Mouse (Mus musculus) thymus, adult 2 months (tissue): ENCODE measurements around the gene Dnmt3a. TPM values are rescaled to one million over a fixed set of nuclear protein-coding genes. Genes with fewer than 3 reads are reported as not detected.

Experiments
- DNase-seq: peaks from one replicate; pipeline ENCODE4 v3.0.0; 2021
- H3K27ac ChIP-seq: fragments of 200-500 bp; 2 replicates; pipeline ENCODE4 v1.5.1; 2012; ENCODE audit warnings: low read length, control low read depth; ENCODE audit not compliant: control insufficient read depth, insufficient read depth
- H3K27me3 ChIP-seq: fragments of 200-500 bp; 2 replicates; pipeline ENCODE4 v1.6.1; 2012; ENCODE audit warnings: mild to moderate bottlenecking, low read length, moderate library complexity, mixed read lengths; ENCODE audit not compliant: control insufficient read depth, insufficient read depth
- H3K36me3 ChIP-seq: fragments of 200-500 bp; 2 replicates; pipeline ENCODE4 v1.6.1; 2012; ENCODE audit warnings: mild to moderate bottlenecking, low read length, moderate library complexity; ENCODE audit not compliant: control insufficient read depth, insufficient read depth
- H3K4me1 ChIP-seq: fragments of 200-500 bp; replicated peaks from 2 replicates; pipeline ENCODE4 v1.6.1; 2012; ENCODE audit warnings: low read length; ENCODE audit not compliant: control insufficient read depth, insufficient read depth
- H3K4me3 ChIP-seq: fragments of 200-500 bp; 2 replicates; pipeline ENCODE4 v1.5.1; 2012; ENCODE audit warnings: mild to moderate bottlenecking, low read length, control low read depth, moderate library complexity; ENCODE audit not compliant: control insufficient read depth, insufficient read depth
- CTCF ChIP-seq: fragments of 200-500 bp; IDR thresholded peaks from 2 replicates; pipeline ENCODE4 v1.5.1; 2012; ENCODE audit warnings: mild to moderate bottlenecking, control low read depth, low read length, moderate library complexity, borderline replicate concordance; ENCODE audit not compliant: control insufficient read depth, poor library complexity, insufficient read depth; ENCODE audit errors: extremely low read depth
- POLR2A ChIP-seq: fragments of 200-500 bp; IDR thresholded peaks from 2 replicates; pipeline ENCODE4 v1.6.1; 2012; ENCODE audit warnings: mild to moderate bottlenecking, low read length, control low read depth, moderate library complexity; ENCODE audit not compliant: control insufficient read depth, poor library complexity, insufficient read depth; ENCODE audit errors: extremely low read depth
- WGBS: fragments of 180-500 bp; shearing (Covaris S2); methylation state at CpG from one replicate; pipeline ENCODE4 v1.1.7; 2018; 5-methylcytosine and 5-hydroxymethylcytosine counted together
- polyA plus RNA-seq: library from polyadenylated mRNA; depleted of rRNA; stranded (reverse); fragments of >200 nt; gene quantifications from 2 replicates; pipeline ENCODE4 v1.2.3, GENCODE M21; 2012

Gene Dnmt3a
- polyA plus RNA-seq, 1 experiment, result 40.9 TPM

DNA sequence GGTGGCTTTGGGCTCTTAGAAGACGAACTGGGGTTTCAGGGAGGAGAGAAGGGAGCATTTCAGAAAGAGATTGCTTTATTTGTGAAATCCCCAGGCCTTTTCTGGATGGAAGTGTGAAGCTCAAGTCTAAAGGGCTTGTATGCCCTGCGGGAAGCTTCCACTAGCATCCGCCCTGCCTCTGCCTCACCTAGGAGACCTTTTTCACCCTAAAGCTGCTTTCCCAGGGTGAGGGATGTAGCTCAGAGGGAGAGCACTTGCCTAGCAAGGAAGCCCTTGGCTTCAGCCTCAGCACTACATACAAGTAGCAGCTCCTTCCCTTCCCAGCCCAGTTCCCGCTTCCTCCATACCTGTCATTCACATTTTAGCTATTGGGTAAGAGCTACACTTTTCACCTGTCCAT lies 71.6 kb downstream of the Dnmt3a start:
- Histone ChIP-seq H3K4me1 (peaks cover 8% of the 10 kb centered on the region; the same call in 1 of the 2 replicates), H3K27ac (no peak overlapping the region), H3K36me3 (no peaks in the 10 kb centered on the region; the same call in 1 of the 2 replicates), H3K4me3 (no peak overlapping the region), H3K27me3 (no peaks in the 10 kb centered on the region)
- WGBS, result 94% methylated on average over 4 of the region's 4 CpGs
- TF ChIP-seq POLR2A, result no peak
- TF ChIP-seq CTCF, result no peak
- no peak for DNase-seq

- no peak overlapping the region for H3K27ac ChIP-seq
- 99% methylated on average over 3 of the region's 3 CpGs for WGBS
- H3K27me3 ChIP-seq, result no peaks in the 10 kb centered on the region
- H3K4me3 ChIP-seq, result no peak overlapping the region
- H3K4me1 ChIP-seq, result no peaks in the 10 kb centered on the region
- no peaks in the 10 kb centered on the region; the same call in 1 of the 2 replicates for H3K36me3 ChIP-seq
- no peak for DNase-seq
- TF ChIP-seq POLR2A, result no peak
- TF ChIP-seq CTCF, result no peak
Observed at GRCm38 (mm10) chr12:3881474-3881873, 75.7 kb downstream of the Dnmt3a start.

- Histone ChIP-seq H3K27me3 (no peaks in the 10 kb centered on the region), H3K36me3 (no peaks in the 10 kb centered on the region), H3K4me1 (peaks cover 9% of the 10 kb centered on the region), H3K4me3 (no peak overlapping the region), H3K27ac (no peak overlapping the region)
- TF ChIP-seq CTCF (no peak), POLR2A (no peak)
- WGBS, result 93% methylated on average over 9 of the region's 9 CpGs
- DNase-seq, result no peak
Observed at GRCm38 (mm10) chr12:3884892-3885493, 79.2 kb downstream of the Dnmt3a start.

DNA sequence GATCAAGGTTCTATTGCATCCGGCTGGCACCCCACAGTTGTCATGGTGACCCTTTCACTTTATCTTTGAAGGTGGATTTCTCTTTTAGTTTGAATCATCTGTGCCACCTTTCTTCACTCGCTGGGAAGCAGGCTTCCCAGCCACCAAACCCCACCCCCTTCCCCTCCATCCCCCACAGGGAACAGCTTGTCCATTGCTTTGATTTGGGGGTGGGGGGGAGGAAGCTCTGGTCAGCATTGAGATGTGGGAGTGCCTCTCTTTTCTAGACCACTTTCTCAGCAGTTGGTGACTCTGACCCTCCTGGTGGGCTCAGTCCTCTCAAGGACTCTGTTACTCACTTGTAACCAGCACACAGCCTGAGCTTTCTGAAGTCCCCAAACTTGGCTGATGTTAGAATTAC lies 80.8 kb downstream of the Dnmt3a start:
- TF ChIP-seq CTCF (no peak), POLR2A (no peak)
- H3K36me3 ChIP-seq, result no peaks in the 10 kb centered on the region
- no peak overlapping the region for H3K4me3 ChIP-seq
- H3K4me1 ChIP-seq, result peaks cover 9% of the 10 kb centered on the region
- WGBS, result 90% methylated on average over 2 of the region's 2 CpGs
- no peak overlapping the region for H3K27ac ChIP-seq
- no peaks in the 10 kb centered on the region for H3K27me3 ChIP-seq
- no peak for DNase-seq

GRCm38 (mm10) chr12:3887515-3888325 lies 81.9 kb downstream of the Dnmt3a start:
- WGBS, result 83% methylated on average over 4 of the region's 4 CpGs
- H3K27me3 ChIP-seq, result no peaks in the 10 kb centered on the region
- H3K4me3 ChIP-seq, result no peak overlapping the region
- H3K36me3 ChIP-seq, result no peaks in the 10 kb centered on the region
- H3K27ac ChIP-seq, result no peak overlapping the region
- peaks cover 19% of the 10 kb centered on the region for H3K4me1 ChIP-seq
- no peak for TF ChIP-seq POLR2A
- TF ChIP-seq CTCF, result no peak
- no peak for DNase-seq

DNA sequence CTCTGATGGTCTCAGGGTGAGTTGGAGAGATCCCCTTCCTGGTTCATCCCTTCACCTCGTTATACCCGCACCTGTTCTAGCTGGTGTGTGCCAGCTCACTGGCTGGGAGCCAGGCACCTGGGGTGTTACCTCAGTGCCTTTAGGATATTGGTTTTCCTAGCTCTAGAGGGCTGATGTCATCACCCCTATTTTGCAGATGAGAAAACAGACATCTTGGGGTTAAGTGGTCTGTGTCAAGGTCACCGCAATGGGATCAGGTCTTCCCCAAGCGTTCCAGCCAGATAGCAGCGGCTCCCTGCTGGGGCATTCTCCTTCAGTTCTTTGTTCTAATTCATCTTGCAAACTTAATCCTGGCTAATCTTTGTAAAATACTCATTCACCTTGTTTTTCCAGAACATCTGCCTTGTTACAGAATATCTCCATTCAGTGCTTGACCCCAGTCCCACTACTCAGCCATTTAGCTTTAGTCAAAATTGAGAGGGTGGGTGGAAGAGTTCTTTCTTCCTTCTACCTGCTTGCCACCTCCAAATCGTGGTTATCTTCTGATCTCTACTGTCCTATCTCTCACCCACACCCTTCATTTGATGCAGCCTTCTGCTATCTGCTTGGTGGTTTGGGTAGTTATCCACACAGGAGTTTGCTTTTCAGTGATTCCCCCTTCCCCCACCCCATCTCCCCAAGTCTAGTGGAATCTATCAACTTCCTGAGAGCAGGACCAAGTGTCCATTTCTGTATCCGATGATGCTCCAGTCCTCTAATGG lies 84.2 kb downstream of the Dnmt3a start:
- TF ChIP-seq CTCF, result no peak
- no peak for TF ChIP-seq POLR2A
- H3K27ac ChIP-seq, result no peak overlapping the region
- H3K36me3 ChIP-seq, result no peaks in the 10 kb centered on the region
- H3K27me3 ChIP-seq, result no peaks in the 10 kb centered on the region
- no peak overlapping the region for H3K4me3 ChIP-seq
- DNase-seq, result no peak
- 50% methylated on average over 7 of the region's 7 CpGs for WGBS
- peaks cover 27% of the 10 kb centered on the region for H3K4me1 ChIP-seq
